Mouse (Mus musculus) neural tube, embryonic 11.5 days (tissue): ENCODE measurements around the gene Cbx5. TPM values are rescaled to one million over a fixed set of nuclear protein-coding genes. Genes with fewer than 3 reads are reported as not detected.

Source experiments
- ATAC-seq: fragments of 200-750 bp; cut with Nextera tagmentation; 2 replicates; pipeline ENCODE4 v1.8.0; 2017; ENCODE audit warnings: moderate number of reproducible peaks, mild to moderate bottlenecking, moderate TSS enrichment, moderate library complexity; ENCODE audit not compliant: insufficient read depth, low FRiP score, low TSS enrichment
- DNase-seq: peaks from one replicate; pipeline ENCODE4 v3.0.0-alpha.2; 2015; ENCODE audit warnings: low spot score
- H3K27ac ChIP-seq: fragments of 300-500 bp; sonication (generic); 2 replicates; pipeline ENCODE4 v1.5.1; 2014; ENCODE audit warnings: low read depth, mild to moderate bottlenecking, low read length
- H3K27me3 ChIP-seq: fragments of 300-500 bp; sonication (generic); 2 replicates; pipeline ENCODE4 v1.6.1; 2014; ENCODE audit warnings: mild to moderate bottlenecking, low read length, mixed read lengths; ENCODE audit not compliant: control insufficient read depth, insufficient read depth
- H3K36me3 ChIP-seq: fragments of 300-500 bp; sonication (generic); 2 replicates; pipeline ENCODE4 v1.6.1; 2014; ENCODE audit warnings: mild to moderate bottlenecking, low read length, moderate library complexity, mixed read lengths; ENCODE audit not compliant: control insufficient read depth, insufficient read depth
- H3K4me1 ChIP-seq: fragments of 300-500 bp; sonication (generic); 2 replicates; pipeline ENCODE4 v1.6.1; 2014; ENCODE audit warnings: low read length, mixed read lengths; ENCODE audit not compliant: control insufficient read depth, insufficient read depth
- H3K4me2 ChIP-seq: fragments of 300-500 bp; sonication (generic); 2 replicates; pipeline ENCODE4 v1.6.1; 2014; ENCODE audit warnings: low read depth, mild to moderate bottlenecking, moderate library complexity
- H3K4me3 ChIP-seq: fragments of 300-500 bp; sonication (generic); 2 replicates; pipeline ENCODE4 v1.5.1; 2014; ENCODE audit warnings: low read depth, low read length
- H3K9ac ChIP-seq: fragments of 300-500 bp; sonication (generic); 2 replicates; pipeline ENCODE4 v1.6.1; 2014; ENCODE audit warnings: mild to moderate bottlenecking, low read length
- H3K9me3 ChIP-seq: fragments of 300-500 bp; sonication (generic); 2 replicates; pipeline ENCODE4 v1.6.1; 2016; ENCODE audit warnings: low read length; ENCODE audit not compliant: control insufficient read depth
- WGBS: fragments of 180-500 bp; shearing (Covaris S2); extraction: QIAGEN DNeasy Blood & Tissue Kit; methylation state at CpG from one replicate; pipeline ENCODE4 v1.1.7; 2014; 5-methylcytosine and 5-hydroxymethylcytosine counted together
- polyA plus RNA-seq: library from polyadenylated mRNA; unstranded; fragments of >200 nt; fragmentation: Nextera tagmentation; extraction: Ambion mirVana; gene quantifications from 2 replicates; pipeline ENCODE4 v1.2.1, GENCODE M21; 2014

The Cbx5 gene
- polyA plus RNA-seq, 1 experiment from 2014 or later, result 189 TPM

DNA sequence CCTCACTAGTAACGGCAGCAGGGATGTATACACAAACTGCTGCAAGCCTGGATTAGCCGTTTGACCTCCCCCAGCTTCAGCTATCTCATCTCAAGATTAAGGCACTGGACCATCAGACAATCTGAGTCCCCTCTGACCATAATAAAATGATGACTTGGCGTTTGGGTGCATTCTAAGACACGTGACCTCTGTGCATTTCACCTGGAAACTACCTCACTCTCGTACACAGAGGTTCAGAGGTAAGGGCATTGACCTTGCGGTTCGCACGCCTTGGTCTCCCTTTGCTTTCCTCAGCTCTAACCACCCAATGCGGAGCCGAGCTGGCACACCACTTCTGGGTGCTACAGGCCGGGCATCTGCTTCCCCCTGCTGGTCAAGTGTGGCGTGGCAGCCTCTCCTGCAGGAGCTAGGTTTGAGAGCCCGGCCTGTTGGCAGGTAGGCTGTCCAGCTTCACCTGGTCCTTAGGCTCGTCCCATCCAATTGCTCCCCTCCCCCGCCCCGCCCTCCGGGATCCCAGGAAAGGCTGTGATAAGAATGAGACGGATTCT is 62.7 kb downstream of the Cbx5 start:
- H3K27ac ChIP-seq, result no peak overlapping the region
- no peaks in the 10 kb centered on the region for H3K36me3 ChIP-seq
- under 1% methylated on average over 18 of the region's 18 CpGs for WGBS
- H3K4me3 ChIP-seq, result peak overlapping the region; percentile 6; the same call in 1 of the 2 replicates
- peak; percentile 91 for DNase-seq
- H3K4me2 ChIP-seq, result peak overlapping the region; percentile 22
- H3K27me3 ChIP-seq, result 0 out of 2 replicates have a peak, but pooled peaks cover 3% of the 10 kb centered on the region
- 0 out of 2 replicates have a peak overlapping the region, but pooled peaks have one; percentile 7 for H3K9ac ChIP-seq
- ATAC-seq, result peak; percentile 60
- H3K9me3 ChIP-seq, result no peaks in the 10 kb centered on the region
- H3K4me1 ChIP-seq, result peaks cover 30% of the 10 kb centered on the region

DNA sequence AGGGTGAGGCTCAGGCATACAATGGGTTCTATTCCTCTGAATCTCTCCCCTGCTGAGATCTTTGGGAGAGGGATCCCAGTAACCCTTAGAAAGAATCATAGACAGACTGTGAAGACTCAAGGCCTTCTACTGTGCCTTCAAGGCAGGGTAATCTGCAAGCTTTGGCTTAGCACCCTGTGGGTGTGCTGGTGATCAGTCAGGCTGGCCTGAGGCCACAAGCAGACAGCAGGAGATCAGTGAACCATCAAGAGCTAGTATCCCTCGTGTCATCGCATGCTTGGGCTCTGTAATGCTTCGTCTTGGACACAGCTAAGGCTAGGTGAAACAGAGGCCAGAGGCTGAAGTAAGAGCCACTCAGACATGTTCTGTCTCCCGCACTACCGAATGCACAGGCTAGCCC is 66.4 kb downstream of the Cbx5 start:
- Histone ChIP-seq H3K4me3 (no peak overlapping the region), H3K27me3 (0 out of 2 replicates have a peak, but pooled peaks cover 3% of the 10 kb centered on the region), H3K36me3 (no peaks in the 10 kb centered on the region), H3K27ac (0 out of 2 replicates have a peak overlapping the region, but pooled peaks have one; percentile 8), H3K4me2 (no peak overlapping the region), H3K4me1 (peaks cover 62% of the 10 kb centered on the region), H3K9me3 (no peaks in the 10 kb centered on the region), H3K9ac (peak overlapping the region; percentile 27)
- WGBS, result 79% methylated on average over 5 of the region's 5 CpGs
- ATAC-seq, result no peak
- DNase-seq, result no peak

DNA sequence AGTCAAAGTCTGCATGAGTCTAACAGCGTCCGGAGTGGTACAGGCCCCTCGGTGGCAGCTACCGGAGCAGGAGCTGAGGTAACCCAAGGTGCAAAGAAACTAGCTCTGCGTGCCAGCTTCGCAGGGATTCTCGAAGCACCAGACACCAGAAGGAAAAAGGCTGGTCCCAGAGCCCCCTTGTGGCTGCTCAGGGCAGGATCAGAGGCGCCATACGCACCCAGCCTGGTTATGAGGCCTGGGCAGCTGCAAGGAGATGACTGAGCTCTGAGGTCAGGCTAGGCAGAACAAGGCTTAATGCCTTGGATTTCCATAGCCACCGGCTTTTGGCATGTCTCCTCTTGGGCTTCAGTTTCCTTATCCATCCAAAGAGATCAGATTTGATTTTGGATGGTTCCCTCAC is 67.1 kb downstream of the Cbx5 start:
- H3K4me1 ChIP-seq, result peaks cover 64% of the 10 kb centered on the region
- H3K9ac ChIP-seq, result peak overlapping the region; percentile 39
- no peaks in the 10 kb centered on the region for H3K36me3 ChIP-seq
- WGBS, result 4% methylated on average over 10 of the region's 10 CpGs
- H3K27ac ChIP-seq, result peak overlapping the region; percentile 98
- DNase-seq (peak; percentile 87), ATAC-seq (no peak)
- no peaks in the 10 kb centered on the region for H3K9me3 ChIP-seq
- H3K27me3 ChIP-seq, result 0 out of 2 replicates have a peak, but pooled peaks cover 3% of the 10 kb centered on the region
- 0 out of 2 replicates have a peak overlapping the region, but pooled peaks have one; percentile 0 for H3K4me3 ChIP-seq
- peak overlapping the region; percentile 74 for H3K4me2 ChIP-seq

DNA sequence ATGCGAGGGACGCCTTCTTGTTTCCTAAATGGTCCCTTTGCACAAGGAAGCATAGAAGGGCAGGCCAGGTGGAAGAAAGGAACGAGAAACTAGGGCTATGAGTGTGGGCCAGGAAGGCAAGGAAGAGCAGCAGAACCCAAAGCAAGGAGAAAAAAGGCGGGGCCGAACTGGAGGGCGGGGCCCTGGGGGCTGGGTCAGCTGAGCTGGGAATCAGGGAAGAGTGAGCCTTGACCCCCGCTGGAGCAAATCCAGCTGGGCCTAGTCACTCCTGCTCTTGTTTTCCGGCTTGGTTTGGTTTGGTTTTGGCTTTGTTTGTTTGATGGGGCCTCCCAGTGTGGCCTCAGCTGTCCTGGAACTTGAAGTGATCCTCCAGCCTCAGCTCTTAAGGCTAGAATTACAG is 68.3 kb downstream of the Cbx5 start:
- no peak overlapping the region for H3K4me3 ChIP-seq
- no peaks in the 10 kb centered on the region for H3K9me3 ChIP-seq
- 14% methylated on average over 8 of the region's 8 CpGs for WGBS
- H3K9ac ChIP-seq, result peak overlapping the region; percentile 39
- ATAC-seq (no peak), DNase-seq (peak; percentile 64)
- peak overlapping the region; percentile 74 for H3K4me2 ChIP-seq
- H3K4me1 ChIP-seq, result peaks cover 69% of the 10 kb centered on the region
- peak overlapping the region; percentile 98 for H3K27ac ChIP-seq
- no peaks in the 10 kb centered on the region for H3K36me3 ChIP-seq
- 0 out of 2 replicates have a peak, but pooled peaks cover 3% of the 10 kb centered on the region for H3K27me3 ChIP-seq

DNA sequence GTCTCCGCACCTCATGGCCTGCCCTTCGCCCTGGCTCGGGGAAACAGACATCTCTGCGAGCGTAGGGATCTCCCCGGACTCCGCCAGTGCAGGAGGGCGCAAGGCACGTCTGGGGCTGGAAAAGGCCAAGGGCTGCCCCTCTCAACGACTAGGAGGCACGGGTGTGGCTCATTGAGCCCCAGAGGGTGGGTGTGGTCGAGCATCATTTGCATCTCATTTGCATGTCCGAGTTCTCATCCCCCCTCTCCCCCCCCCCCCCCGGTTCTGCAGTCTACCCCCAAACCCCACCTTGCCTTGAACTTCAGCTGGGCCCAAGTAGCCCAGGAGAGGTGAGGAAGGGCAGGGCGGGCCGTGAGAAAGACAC is 69.3 kb downstream of the Cbx5 start:
- H3K36me3 ChIP-seq, result no peaks in the 10 kb centered on the region
- H3K4me2 ChIP-seq, result peak overlapping the region; percentile 74
- H3K27ac ChIP-seq, result peak overlapping the region; percentile 98
- H3K9me3 ChIP-seq, result no peaks in the 10 kb centered on the region
- 8% methylated on average over 15 of the region's 16 CpGs for WGBS
- DNase-seq, result no peak
- peak overlapping the region; percentile 78 for H3K9ac ChIP-seq
- 0 out of 2 replicates have a peak, but pooled peaks cover 3% of the 10 kb centered on the region for H3K27me3 ChIP-seq
- ATAC-seq, result peak; percentile 15; the same call in 1 of the 2 replicates
- peaks cover 79% of the 10 kb centered on the region for H3K4me1 ChIP-seq
- peak overlapping the region; percentile 43 for H3K4me3 ChIP-seq

DNA sequence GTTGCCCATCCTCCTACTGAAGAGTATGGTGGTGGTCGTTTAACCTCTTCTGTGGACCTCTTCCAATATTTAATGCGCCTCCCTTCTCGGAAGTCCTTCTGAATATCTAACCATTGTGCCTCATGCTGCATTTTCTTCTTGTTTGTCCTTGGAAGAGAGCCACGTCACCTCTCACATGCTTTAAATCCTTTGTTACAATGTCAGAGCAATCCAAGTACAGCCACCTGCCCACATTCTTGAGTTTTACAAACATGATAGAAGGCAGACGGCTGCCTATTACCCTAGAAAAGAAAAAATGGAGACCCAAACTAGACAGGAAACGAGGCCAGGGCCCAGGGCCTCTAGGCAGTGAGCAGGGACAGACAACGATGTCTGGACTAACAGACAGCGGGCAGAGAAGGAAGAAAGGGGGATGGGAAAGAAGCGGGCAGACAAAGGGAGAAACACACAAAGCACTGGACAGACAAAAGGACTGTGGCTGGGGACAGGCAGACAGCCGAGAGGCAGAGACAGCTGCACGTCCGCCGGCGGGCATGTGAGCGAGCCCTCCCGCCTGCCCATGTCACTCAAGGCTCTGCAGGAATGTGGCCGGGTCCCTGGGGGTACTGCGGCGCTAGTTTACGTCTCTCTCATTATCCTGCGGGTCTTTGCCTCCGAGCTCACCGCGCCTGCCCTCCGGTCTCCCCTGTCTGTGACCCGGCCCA is 69.9 kb downstream of the Cbx5 start:
- H3K27me3 ChIP-seq, result 0 out of 2 replicates have a peak, but pooled peaks cover 3% of the 10 kb centered on the region
- peak overlapping the region; percentile 43 for H3K4me3 ChIP-seq
- no peaks in the 10 kb centered on the region for H3K9me3 ChIP-seq
- peak; percentile 32 for ATAC-seq
- H3K4me2 ChIP-seq, result peak overlapping the region; percentile 74
- peak overlapping the region; percentile 78 for H3K9ac ChIP-seq
- H3K27ac ChIP-seq, result peak overlapping the region; percentile 98
- peaks cover 82% of the 10 kb centered on the region for H3K4me1 ChIP-seq
- WGBS, result 1% methylated on average over 26 of the region's 26 CpGs
- DNase-seq, result peak; percentile 81
- H3K36me3 ChIP-seq, result no peaks in the 10 kb centered on the region

DNA sequence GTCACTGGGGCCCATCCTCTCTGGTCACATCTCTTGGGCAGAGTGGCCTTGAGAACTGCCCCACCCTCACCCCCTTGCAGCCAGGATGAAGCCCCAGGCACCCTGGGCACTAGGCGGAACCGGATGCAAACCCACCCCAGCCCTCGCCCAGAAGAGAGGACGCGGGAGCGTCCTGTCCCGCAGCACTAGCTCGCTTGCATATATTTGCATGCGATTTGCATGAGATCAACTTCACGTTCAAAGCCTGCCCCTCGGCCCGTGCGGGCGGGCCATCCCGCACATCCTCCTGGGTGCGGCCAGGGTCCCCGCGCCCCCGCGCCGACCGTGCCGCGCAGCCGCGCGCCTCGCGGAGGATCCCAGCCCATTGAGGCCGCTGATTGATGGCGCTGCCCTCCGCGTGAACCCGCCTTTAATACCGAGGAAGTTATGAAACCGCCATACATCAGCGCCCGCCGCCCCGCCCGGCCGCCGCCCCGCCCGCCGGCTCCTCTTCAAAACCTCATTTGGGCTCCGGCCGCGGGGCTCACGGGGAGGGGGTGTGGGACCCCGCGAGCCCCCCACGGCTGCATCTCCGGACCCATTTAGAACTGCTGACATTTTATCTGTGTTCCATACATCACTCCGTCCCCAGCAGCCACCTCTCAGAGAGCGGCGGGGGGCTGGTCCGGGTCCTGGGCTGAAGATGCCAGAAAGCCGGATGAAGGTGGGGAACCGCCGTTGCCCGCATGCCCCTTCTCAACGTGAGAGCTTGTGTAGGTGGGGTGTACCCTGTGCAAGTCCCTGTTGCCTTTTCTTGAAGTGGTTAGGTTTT is 70.6 kb downstream of the Cbx5 start:
- H3K4me2 ChIP-seq, result peak overlapping the region; percentile 74
- peak overlapping the region; percentile 78 for H3K9ac ChIP-seq
- no peaks in the 10 kb centered on the region for H3K36me3 ChIP-seq
- ATAC-seq (peak; percentile 66), DNase-seq (peak; percentile 92)
- peak overlapping the region; percentile 98 for H3K27ac ChIP-seq
- peaks cover 81% of the 10 kb centered on the region for H3K4me1 ChIP-seq
- H3K4me3 ChIP-seq, result peak overlapping the region; percentile 43
- H3K27me3 ChIP-seq, result no peaks in the 10 kb centered on the region
- WGBS, result under 1% methylated on average over 58 of the region's 63 CpGs
- no peaks in the 10 kb centered on the region for H3K9me3 ChIP-seq

DNA sequence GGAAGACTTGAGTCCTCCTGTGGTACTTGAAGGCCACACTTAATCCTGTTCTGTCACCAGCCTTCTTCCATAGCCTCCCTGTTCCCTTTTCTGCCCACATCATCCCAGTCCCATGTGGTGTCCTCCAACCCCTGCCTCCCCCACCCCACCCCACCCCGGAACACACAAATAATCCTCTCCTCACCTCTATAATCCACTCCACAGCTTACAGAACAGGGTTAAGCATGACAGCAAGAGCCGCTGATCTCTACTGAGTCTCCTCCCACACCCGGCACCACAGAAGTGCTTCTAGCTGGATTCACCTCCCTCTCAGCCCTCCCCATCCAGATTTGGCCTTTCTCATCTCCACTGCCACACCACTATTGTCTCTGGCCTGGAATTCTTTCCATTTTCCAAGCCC is 71.8 kb downstream of the Cbx5 start:
- Histone ChIP-seq H3K27ac (peak overlapping the region; percentile 98), H3K36me3 (no peaks in the 10 kb centered on the region), H3K9me3 (no peaks in the 10 kb centered on the region), H3K4me2 (peak overlapping the region; percentile 74), H3K27me3 (no peaks in the 10 kb centered on the region), H3K9ac (peak overlapping the region; percentile 78), H3K4me3 (peak overlapping the region; percentile 43), H3K4me1 (peaks cover 74% of the 10 kb centered on the region)
- DNase-seq (peak; percentile 48), ATAC-seq (no peak)
- WGBS, result 13% methylated on average over 3 of the region's 3 CpGs
